Mouse (Mus musculus): ENCODE measurements around the gene Btbd19. TPM values are rescaled to one million over a fixed set of nuclear protein-coding genes. Genes with fewer than 3 reads are reported as not detected.

Gene Btbd19
- total and polyA plus RNA-seq, 3 experiments, result 12.8 to 34.6 (median 20.0) TPM

DNA sequence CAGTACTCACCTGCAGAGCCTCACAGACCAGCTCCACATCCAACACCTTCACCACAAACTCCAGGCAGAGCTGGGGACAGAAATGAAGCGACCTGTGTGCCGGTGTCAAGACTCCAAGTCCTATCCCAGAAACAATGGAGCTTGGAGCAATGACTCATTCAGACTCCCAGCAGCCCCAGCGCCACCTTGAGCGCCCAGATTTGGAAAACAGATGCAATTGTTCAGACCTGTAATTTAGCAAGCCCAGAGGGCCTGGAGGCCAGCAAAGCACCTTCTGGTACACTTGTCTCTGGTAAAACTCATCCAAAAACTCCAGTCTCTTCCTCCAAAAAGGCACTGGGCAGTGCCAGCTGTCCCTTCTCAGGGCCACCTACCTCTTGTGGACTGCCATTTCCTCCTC, 3.3 kb downstream of the Btbd19 start:
- Histone ChIP-seq H3K4me3 (ENCODE audit: low read depth, low read length) (no peak overlapping the region), H3K4me1 (ENCODE audit: insufficient read depth, low read depth, low read length) (peaks cover 70% of the 10 kb centered on the region)

GRCm38 (mm10) chr4:117120445-117121414, 4.8 kb downstream of the Btbd19 start:
- Histone ChIP-seq H3K9me3 (replicated peaks) (no peaks in the 10 kb centered on the region), H3K36me3 (replicated peaks) (peaks cover 30% of the 10 kb centered on the region), H3K4me1 (ENCODE audit: insufficient read depth, low read depth, low read length) (peaks cover 55% of the 10 kb centered on the region), H3K4me3 (ENCODE audit: low read depth, low read length) (peak overlapping the region; percentile 84), H3K27me3 (ENCODE audit: insufficient read depth, low read length) (no peaks in the 10 kb centered on the region)
- peak; percentile 82 for ATAC-seq (ENCODE audit: extremely low read depth, insufficient number of reproducible peaks, low FRiP score, poor library complexity, severe bottlenecking)
- DNase-seq (ENCODE audit: low spot score), result peak; percentile 90
- TF ChIP-seq CTCF (IDR thresholded peaks at IDR 0.05; ENCODE audit: low read depth, low read length) (no peak), POLR2AphosphoS5 (IDR thresholded peaks at IDR 0.05; ENCODE audit: insufficient replicate concordance, low read depth, low read length) (peak; percentile 14)

More for the DNA sequence above, 3.3 kb downstream of the Btbd19 start:
- no peaks in the 10 kb centered on the region for H3K9me3 ChIP-seq (replicated peaks)
- ATAC-seq (ENCODE audit: extremely low read depth, insufficient number of reproducible peaks, low FRiP score, poor library complexity, severe bottlenecking) (no peak), DNase-seq (ENCODE audit: low spot score) (no peak)
- peaks cover 32% of the 10 kb centered on the region for H3K36me3 ChIP-seq (replicated peaks)
- no peak for TF ChIP-seq TAL1 (conservative IDR thresholded peaks at IDR 0.05; ENCODE audit: low read depth, low read length)
- TF ChIP-seq GATA2 (IDR thresholded peaks at IDR 0.05; ENCODE audit: borderline replicate concordance, low read depth, low read length), result no peak
- TF ChIP-seq GATA1 (IDR thresholded peaks at IDR 0.05; ENCODE audit: borderline replicate concordance, low read length), result no peak
- TF ChIP-seq POLR2AphosphoS5 (IDR thresholded peaks at IDR 0.05; ENCODE audit: insufficient replicate concordance, low read depth, low read length), result no peak
- no peak for TF ChIP-seq CTCF (IDR thresholded peaks at IDR 0.05; ENCODE audit: low read depth, low read length)
- no peaks in the 10 kb centered on the region for H3K27me3 ChIP-seq (ENCODE audit: insufficient read depth, low read length)

GRCm38 (mm10) chr4:117120052-117120444, 5.5 kb downstream of the Btbd19 start:
- no peaks in the 10 kb centered on the region for H3K27me3 ChIP-seq (ENCODE audit: insufficient read depth, low read length)
- peaks cover 30% of the 10 kb centered on the region for H3K36me3 ChIP-seq (replicated peaks)
- H3K4me3 ChIP-seq (ENCODE audit: low read depth, low read length), result peak overlapping the region; percentile 84
- peaks cover 48% of the 10 kb centered on the region for H3K4me1 ChIP-seq (ENCODE audit: insufficient read depth, low read depth, low read length)
- no peak for ATAC-seq (ENCODE audit: extremely low read depth, insufficient number of reproducible peaks, low FRiP score, poor library complexity, severe bottlenecking)
- H3K9me3 ChIP-seq (replicated peaks), result no peaks in the 10 kb centered on the region
- no peak for DNase-seq (ENCODE audit: low spot score)
- TF ChIP-seq CTCF (IDR thresholded peaks at IDR 0.05; ENCODE audit: low read depth, low read length) (no peak), POLR2AphosphoS5 (IDR thresholded peaks at IDR 0.05; ENCODE audit: insufficient replicate concordance, low read depth, low read length) (no peak), GATA1 (IDR thresholded peaks at IDR 0.05; ENCODE audit: borderline replicate concordance, low read length) (no peak), GATA2 (IDR thresholded peaks at IDR 0.05; ENCODE audit: borderline replicate concordance, low read depth, low read length) (no peak), TAL1 (conservative IDR thresholded peaks at IDR 0.05; ENCODE audit: low read depth, low read length) (no peak)

- no peak for DNase-seq (ENCODE audit: low spot score)
- peaks cover 30% of the 10 kb centered on the region for H3K36me3 ChIP-seq (replicated peaks)
- no peaks in the 10 kb centered on the region for H3K27me3 ChIP-seq (ENCODE audit: insufficient read depth, low read length)
- H3K4me3 ChIP-seq (ENCODE audit: low read depth, low read length), result peak overlapping the region; percentile 84
- peaks cover 44% of the 10 kb centered on the region for H3K4me1 ChIP-seq (ENCODE audit: insufficient read depth, low read depth, low read length)
- no peak for ATAC-seq (ENCODE audit: extremely low read depth, insufficient number of reproducible peaks, low FRiP score, poor library complexity, severe bottlenecking)
- H3K9me3 ChIP-seq (replicated peaks), result no peaks in the 10 kb centered on the region
- TF ChIP-seq CTCF (IDR thresholded peaks at IDR 0.05; ENCODE audit: low read depth, low read length) (no peak), GATA1 (IDR thresholded peaks at IDR 0.05; ENCODE audit: borderline replicate concordance, low read length) (no peak), TAL1 (conservative IDR thresholded peaks at IDR 0.05; ENCODE audit: low read depth, low read length) (no peak), GATA2 (IDR thresholded peaks at IDR 0.05; ENCODE audit: borderline replicate concordance, low read depth, low read length) (no peak), POLR2AphosphoS5 (IDR thresholded peaks at IDR 0.05; ENCODE audit: insufficient replicate concordance, low read depth, low read length) (no peak)
These were observed 5.9 kb downstream of the Btbd19 start for GRCm38 (mm10) chr4:117119636-117120035.

- Histone ChIP-seq H3K27me3 (ENCODE audit: insufficient read depth, low read length) (0 out of 2 replicates have a peak, but pooled peaks cover 8% of the 10 kb centered on the region), H3K4me3 (ENCODE audit: low read depth, low read length) (no peak overlapping the region), H3K36me3 (replicated peaks) (peaks cover 30% of the 10 kb centered on the region), H3K4me1 (ENCODE audit: insufficient read depth, low read depth, low read length) (peaks cover 29% of the 10 kb centered on the region), H3K9me3 (replicated peaks) (no peaks in the 10 kb centered on the region)
- DNase-seq (ENCODE audit: low spot score), result no peak
- no peak for TF ChIP-seq TAL1 (conservative IDR thresholded peaks at IDR 0.05; ENCODE audit: low read depth, low read length)
- TF ChIP-seq GATA1 (IDR thresholded peaks at IDR 0.05; ENCODE audit: borderline replicate concordance, low read length), result no peak
- TF ChIP-seq GATA2 (IDR thresholded peaks at IDR 0.05; ENCODE audit: borderline replicate concordance, low read depth, low read length), result no peak
- TF ChIP-seq CTCF (IDR thresholded peaks at IDR 0.05; ENCODE audit: low read depth, low read length), result no peak
- TF ChIP-seq POLR2AphosphoS5 (IDR thresholded peaks at IDR 0.05; ENCODE audit: insufficient replicate concordance, low read depth, low read length), result no peak
- ATAC-seq (ENCODE audit: extremely low read depth, insufficient number of reproducible peaks, low FRiP score, poor library complexity, severe bottlenecking), result no peak
These were observed 7.6 kb downstream of the Btbd19 start for GRCm38 (mm10) chr4:117117931-117118330.

GRCm38 (mm10) chr4:117115592-117115991, 9.9 kb downstream of the Btbd19 start:
- H3K4me1 ChIP-seq (ENCODE audit: insufficient read depth, low read depth, low read length), result peaks cover 21% of the 10 kb centered on the region
- H3K4me3 ChIP-seq (ENCODE audit: low read depth, low read length), result no peak overlapping the region
- no peaks in the 10 kb centered on the region for H3K9me3 ChIP-seq (replicated peaks)
- ATAC-seq (ENCODE audit: extremely low read depth, insufficient number of reproducible peaks, low FRiP score, poor library complexity, severe bottlenecking) (no peak), DNase-seq (ENCODE audit: low spot score) (no peak)
- peaks cover 25% of the 10 kb centered on the region for H3K36me3 ChIP-seq (replicated peaks)
- peaks cover 16% of the 10 kb centered on the region; the same call in 1 of the 2 replicates for H3K27me3 ChIP-seq (ENCODE audit: insufficient read depth, low read length)
- no peak for TF ChIP-seq GATA2 (IDR thresholded peaks at IDR 0.05; ENCODE audit: borderline replicate concordance, low read depth, low read length)
- TF ChIP-seq POLR2AphosphoS5 (IDR thresholded peaks at IDR 0.05; ENCODE audit: insufficient replicate concordance, low read depth, low read length), result no peak
- no peak for TF ChIP-seq CTCF (IDR thresholded peaks at IDR 0.05; ENCODE audit: low read depth, low read length)
- no peak for TF ChIP-seq GATA1 (IDR thresholded peaks at IDR 0.05; ENCODE audit: borderline replicate concordance, low read length)
- no peak for TF ChIP-seq TAL1 (conservative IDR thresholded peaks at IDR 0.05; ENCODE audit: low read depth, low read length)

All from G1E (cell line).